Comparison of ENCODE assay signal across 8 mouse cellular contexts in genomic region chr12:61521501-61522147, GRCm38 (mm10). TPM values are rescaled to one million over a fixed set of nuclear protein-coding genes. Genes with fewer than 3 reads are reported as not detected.
DNase-seq lines count a peak whose midpoint lies in the region; ATAC-seq and TF ChIP-seq lines count a peak whose summit lies in the region.

No protein-coding gene starts in this region.

- 2% methylated on average over 20 of the region's 20 CpGs for WGBS in kidney, postnatal 0 days
- WGBS in embryonic facial prominence, embryonic 14.5 days = 2% methylated on average over 20 of the region's 20 CpGs
- WGBS in neural tube, embryonic 15.5 days = 1% methylated on average over 20 of the region's 20 CpGs

- 0 out of 2 replicates have a peak, but pooled peaks cover 3% of the 10 kb centered on the region for H3K4me1 ChIP-seq in kidney, postnatal 0 days (replicated peaks; ENCODE audit: insufficient read depth, low read length)
- H3K4me1 ChIP-seq in embryonic facial prominence, embryonic 14.5 days (ENCODE audit: control insufficient read depth, insufficient read depth, low read length) = no peaks in the 10 kb centered on the region
- peaks cover 20% of the 10 kb centered on the region for H3K4me1 ChIP-seq in neural tube, embryonic 15.5 days

- ATAC-seq in kidney, postnatal 0 days (replicated peaks; ENCODE audit: low FRiP score, low read depth) = no peak
- ATAC-seq in embryonic facial prominence, embryonic 14.5 days (ENCODE audit: low read depth) = no peak
- ATAC-seq in neural tube, embryonic 15.5 days (ENCODE audit: low FRiP score) = no peak

- H3K27me3 ChIP-seq in kidney, postnatal 0 days (ENCODE audit: insufficient read depth, low read length) = peaks cover 40% of the 10 kb centered on the region
- peaks cover 51% of the 10 kb centered on the region for H3K27me3 ChIP-seq in embryonic facial prominence, embryonic 14.5 days (replicated peaks; ENCODE audit: control insufficient read depth, insufficient read depth, low read length)
- H3K27me3 ChIP-seq in neural tube, embryonic 15.5 days (replicated peaks) = no peaks in the 10 kb centered on the region; the same call in 1 of the 2 replicates

- H3K4me3 ChIP-seq in kidney, postnatal 0 days (replicated peaks; ENCODE audit: low read depth, low read length) = no peak overlapping the region
- H3K4me3 ChIP-seq in embryonic facial prominence, embryonic 14.5 days (ENCODE audit: low read depth, low read length) = peak overlapping the region; percentile 28
- H3K4me3 ChIP-seq in neural tube, embryonic 15.5 days (replicated peaks) = peak overlapping the region; percentile 73

- H3K36me3 ChIP-seq in kidney, postnatal 0 days (ENCODE audit: insufficient read depth, low read length) = no peaks in the 10 kb centered on the region
- H3K36me3 ChIP-seq in embryonic facial prominence, embryonic 14.5 days (ENCODE audit: control insufficient read depth, insufficient read depth, low read length) = no peaks in the 10 kb centered on the region
- no peaks in the 10 kb centered on the region for H3K36me3 ChIP-seq in neural tube, embryonic 15.5 days

- no peak for TF ChIP-seq CTCF in kidney, postnatal 0 days (IDR thresholded peaks at IDR 0.05; ENCODE audit: low read depth)

- DNase-seq in kidney, postnatal 0 days (ENCODE audit: low spot score) = peak; percentile 7
- DNase-seq in kidney, adult 9 months = no peak
- peak; percentile 23 for DNase-seq in embryonic facial prominence, embryonic 14.5 days (ENCODE audit: low spot score)
- DNase-seq in layer of hippocampus, adult 9-11 months = peak; percentile 30
- no peak for DNase-seq in spleen, postnatal 36 days (ENCODE audit: low spot score in 2 of 2)
- no peak for DNase-seq in kidney, postnatal 10 days
- DNase-seq in kidney, postnatal 25 days = no peak

- peak overlapping the region; percentile 22; the same call in 1 of the 2 replicates for H3K4me2 ChIP-seq in kidney, postnatal 0 days (ENCODE audit: low read length)
- peak overlapping the region; percentile 82 for H3K4me2 ChIP-seq in embryonic facial prominence, embryonic 14.5 days (ENCODE audit: low read depth, low read length)
- peak overlapping the region; percentile 74 for H3K4me2 ChIP-seq in neural tube, embryonic 15.5 days

- no peak overlapping the region for H3K9ac ChIP-seq in kidney, postnatal 0 days (ENCODE audit: low read depth, low read length)
- H3K9ac ChIP-seq in embryonic facial prominence, embryonic 14.5 days (ENCODE audit: low read depth, low read length) = no peak overlapping the region
- H3K9ac ChIP-seq in neural tube, embryonic 15.5 days (replicated peaks) = peak overlapping the region; percentile 44

- H3K9me3 ChIP-seq in kidney, postnatal 0 days (replicated peaks; ENCODE audit: low read length) = no peaks in the 10 kb centered on the region
- H3K9me3 ChIP-seq in embryonic facial prominence, embryonic 14.5 days (ENCODE audit: control insufficient read depth, low read length) = no peaks in the 10 kb centered on the region
- H3K9me3 ChIP-seq in neural tube, embryonic 15.5 days (replicated peaks) = no peaks in the 10 kb centered on the region

- no peak overlapping the region for H3K27ac ChIP-seq in kidney, postnatal 0 days
- H3K27ac ChIP-seq in embryonic facial prominence, embryonic 14.5 days (replicated peaks; ENCODE audit: low read depth, low read length) = no peak overlapping the region
- H3K27ac ChIP-seq in neural tube, embryonic 15.5 days (replicated peaks) = peak overlapping the region; percentile 93; the same call in 1 of the 2 replicates

RNA-seq across cellular contexts. Expression of gene Lrfn5, which starts 1.3 kb away (rescaled TPM):
- polyA plus RNA-seq in kidney, postnatal 0 days (2015; fragmentation: Nextera tagmentation; extraction: Ambion mirVana) = 0.33 and 0.37 TPM in 2 replicates
- 4.8 and 5.0 TPM in 2 replicates for polyA plus RNA-seq in embryonic facial prominence, embryonic 14.5 days (2014; fragmentation: Nextera tagmentation; extraction: Ambion mirVana)
- polyA plus RNA-seq in neural tube, embryonic 15.5 days (2015; fragmentation: Nextera tagmentation; extraction: Ambion mirVana) = 65.8 and 84.0 TPM in 2 replicates

Comparison
In these comparisons a context has a peak if more than half of its experiments do, and no peak if none do; other contexts are left out.
1. DNase-seq: peak in kidney, postnatal 0 days (single experiment), embryonic facial prominence, embryonic 14.5 days (single experiment) and layer of hippocampus, adult 9-11 months (single experiment); none in kidney, adult 9 months (single experiment), spleen, postnatal 36 days (0 of 2), kidney, postnatal 10 days (single experiment) and kidney, postnatal 25 days (0 of 2).
2. H3K4me2 ChIP-seq: peak in every context shown above with its lines; median percentile 82 in embryonic facial prominence, embryonic 14.5 days; 74 in neural tube, embryonic 15.5 days; 22 in kidney, postnatal 0 days.
3. RNA of gene Lrfn5, which starts 1.3 kb away (polyA plus RNA-seq): 65.8 to 84.0 TPM in neural tube, embryonic 15.5 days; 4.8 to 5.0 TPM in embryonic facial prominence, embryonic 14.5 days and 0.33 to 0.37 TPM in kidney, postnatal 0 days; every median in the first group is over 10 times any median in the second.